Mouse (Mus musculus): ENCODE data around the gene B4galnt1. TPM values are rescaled to one million over a fixed set of nuclear protein-coding genes. Genes with fewer than 3 reads are reported as not detected.

B4galnt1 gene
- total and polyA plus RNA-seq, 3 experiments: 0.98 to 17.5 (median 2.3) TPM

GRCm38 (mm10) chr10:127185506-127185905 is 20.5 kb downstream of the B4galnt1 start:
- H3K36me3 ChIP-seq (replicated peaks in 1 of 2; ENCODE audit: control insufficient read depth in 1 of 2, insufficient read depth in 1 of 2, low read length in 1 of 2): peaks cover 1 to 42% of the 10 kb centered on the region in 2 experiments
- in situ Hi-C loops (cut with MboI; ENCODE audit: low pct_ligation_motif_present, low pct_unique_long_range_greater_than_20kb, low sequenced_read_pairs): no loop called here
- no peak for TF ChIP-seq JUN (IDR thresholded peaks at IDR 0.05; ENCODE audit: insufficient read depth, low read depth, low read length)
- TF ChIP-seq TBP (conservative IDR thresholded peaks at IDR 0.05; ENCODE audit: low read depth, low read length): no peak
- no peak for TF ChIP-seq ZNF384 (IDR thresholded peaks at IDR 0.05; ENCODE audit: low read depth, low read length)
- no peak for TF ChIP-seq BHLHE40 (IDR thresholded peaks at IDR 0.05; ENCODE audit: low read depth, low read length)
- TF ChIP-seq SIN3A (IDR thresholded peaks at IDR 0.05; ENCODE audit: low read length): no peak
- peaks cover 7% of the 10 kb centered on the region for H3K9me3 ChIP-seq (replicated peaks; ENCODE audit: low read length)
- H3K4me1 ChIP-seq (ENCODE audit: control insufficient read depth in 1 of 2, insufficient read depth in 2 of 2): peaks cover 0 to 12% of the 10 kb centered on the region in 2 experiments; a peak in 1 of 4 replicates
- no peak overlapping the region for H3K27ac ChIP-seq (ENCODE audit: insufficient read depth, low read depth)
- no peak overlapping the region for H3K4me2 ChIP-seq (ENCODE audit: insufficient read depth, low read depth, poor library complexity, severe bottlenecking)
- no peak overlapping the region for H3K9ac ChIP-seq (ENCODE audit: insufficient read depth, low read depth)
- no peak overlapping the region for H3K4me3 ChIP-seq (replicated peaks in 1 of 3; ENCODE audit: low read depth in 2 of 3, low read length in 2 of 3, poor library complexity in 1 of 3)
- dilution Hi-C loops (cut with MboI; ENCODE audit: extremely low pct_ligation_motif_present, extremely low pct_unique_long_range_greater_than_20kb, low sequenced_read_pairs): no loop called here
- no peak for DNase-seq (ENCODE audit: extremely low read depth)
- H3K27me3 ChIP-seq (replicated peaks): no peaks in the 10 kb centered on the region
- H3K79me2 ChIP-seq (replicated peaks; ENCODE audit: control insufficient read depth, extremely low read depth, insufficient read depth, poor library complexity, severe bottlenecking): no peaks in the 10 kb centered on the region

GRCm38 (mm10) chr10:127186451-127186850 is 21.4 kb downstream of the B4galnt1 start:
- Histone ChIP-seq H3K79me2 (replicated peaks; ENCODE audit: control insufficient read depth, extremely low read depth, insufficient read depth, poor library complexity, severe bottlenecking) (no peaks in the 10 kb centered on the region), H3K4me2 (ENCODE audit: insufficient read depth, low read depth, poor library complexity, severe bottlenecking) (no peak overlapping the region), H3K36me3 (replicated peaks in 1 of 2; ENCODE audit: control insufficient read depth in 1 of 2, insufficient read depth in 1 of 2, low read length in 1 of 2) (peaks cover 9 to 51% of the 10 kb centered on the region in 2 experiments), H3K9ac (ENCODE audit: insufficient read depth, low read depth) (no peak overlapping the region), H3K4me3 (replicated peaks in 1 of 3; ENCODE audit: low read depth in 2 of 3, low read length in 2 of 3, poor library complexity in 1 of 3) (no peak overlapping the region), H3K27me3 (replicated peaks) (no peaks in the 10 kb centered on the region), H3K4me1 (ENCODE audit: control insufficient read depth in 1 of 2, insufficient read depth in 2 of 2) (peaks cover 0 to 12% of the 10 kb centered on the region in 2 experiments; a peak in 1 of 4 replicates), H3K27ac (ENCODE audit: insufficient read depth, low read depth) (no peak overlapping the region), H3K9me3 (replicated peaks; ENCODE audit: low read length) (peaks cover 7% of the 10 kb centered on the region)
- dilution Hi-C loops (cut with MboI; ENCODE audit: extremely low pct_ligation_motif_present, extremely low pct_unique_long_range_greater_than_20kb, low sequenced_read_pairs): no loop called here
- in situ Hi-C loops (cut with MboI; ENCODE audit: low pct_ligation_motif_present, low pct_unique_long_range_greater_than_20kb, low sequenced_read_pairs): no loop called here
- DNase-seq (ENCODE audit: extremely low read depth): no peak
- TF ChIP-seq BHLHE40 (IDR thresholded peaks at IDR 0.05; ENCODE audit: low read depth, low read length): peak; percentile 15; the same call in 1 of the 2 replicates
- no peak for TF ChIP-seq TBP (conservative IDR thresholded peaks at IDR 0.05; ENCODE audit: low read depth, low read length)
- TF ChIP-seq CTCF (conservative IDR thresholded peaks at IDR 0.05 in 1 of 2, IDR thresholded peaks at IDR 0.05 in 1 of 2; ENCODE audit: low read depth in 2 of 2, low read length in 2 of 2): peak in 1 of 2 experiments; percentile 60; a peak in 2 of 4 replicates
- TF ChIP-seq JUND (conservative IDR thresholded peaks at IDR 0.05; ENCODE audit: low read depth, low read length): no peak
- no peak for TF ChIP-seq KAT2A (IDR thresholded peaks at IDR 0.05; ENCODE audit: insufficient replicate concordance, low read length)
- TF ChIP-seq USF1 (IDR thresholded peaks at IDR 0.05; ENCODE audit: low read depth, low read length): peak; percentile 41; the same call in 1 of the 2 replicates
- TF ChIP-seq MAZ (IDR thresholded peaks at IDR 0.05; ENCODE audit: low read depth, low read length): no peak
- no peak for TF ChIP-seq PAX5 (IDR thresholded peaks at IDR 0.05; ENCODE audit: low read length)
- no peak for TF ChIP-seq ZC3H11A (IDR thresholded peaks at IDR 0.05; ENCODE audit: low read depth, low read length)
- TF ChIP-seq ZNF384 (IDR thresholded peaks at IDR 0.05; ENCODE audit: low read depth, low read length): no peak
- no peak for TF ChIP-seq EP300 (IDR thresholded peaks at IDR 0.05; ENCODE audit: low read length)
- TF ChIP-seq SMC3 (IDR thresholded peaks at IDR 0.05; ENCODE audit: low read depth, low read length): peak; percentile 39
- no peak for TF ChIP-seq HCFC1 (IDR thresholded peaks at IDR 0.05; ENCODE audit: low read depth, low read length)
- TF ChIP-seq MXI1 (IDR thresholded peaks at IDR 0.05; ENCODE audit: low read depth, low read length): no peak
- no peak for TF ChIP-seq SIN3A (IDR thresholded peaks at IDR 0.05; ENCODE audit: low read length)
- no peak for TF ChIP-seq JUN (IDR thresholded peaks at IDR 0.05; ENCODE audit: insufficient read depth, low read depth, low read length)
- no peak for TF ChIP-seq ELF1 (IDR thresholded peaks at IDR 0.05; ENCODE audit: low read depth, low read length)
- TF ChIP-seq CHD2 (IDR thresholded peaks at IDR 0.05; ENCODE audit: low read length): no peak
- TF ChIP-seq E2F4 (IDR thresholded peaks at IDR 0.05; ENCODE audit: insufficient replicate concordance, low read depth, low read length): no peak
- no peak for TF ChIP-seq TCF12 (IDR thresholded peaks at IDR 0.05; ENCODE audit: low read depth, low read length)
- no peak for TF ChIP-seq CHD1 (IDR thresholded peaks at IDR 0.05; ENCODE audit: low read depth, low read length)
- no peak for TF ChIP-seq POLR2A (IDR thresholded peaks at IDR 0.05; ENCODE audit: low read depth, low read length)
- TF ChIP-seq ETS1 (conservative IDR thresholded peaks at IDR 0.05; ENCODE audit: low read depth, low read length): no peak
- TF ChIP-seq MAX (IDR thresholded peaks at IDR 0.05; ENCODE audit: low read length): 0 out of 2 replicates have a peak, but pooled peaks have one; percentile 28
- no peak for TF ChIP-seq ZKSCAN1 (IDR thresholded peaks at IDR 0.05; ENCODE audit: borderline replicate concordance, low read depth, low read length)
- no peak for TF ChIP-seq POLR2AphosphoS2 (IDR thresholded peaks at IDR 0.05; ENCODE audit: low read depth, low read length)
- no peak for TF ChIP-seq IRF4 (IDR thresholded peaks at IDR 0.05; ENCODE audit: low read depth, low read length)
- no peak for TF ChIP-seq NELFE (IDR thresholded peaks at IDR 0.05; ENCODE audit: low read depth, low read length)
- TF ChIP-seq RAD21 (IDR thresholded peaks at IDR 0.05; ENCODE audit: low read depth, low read length): peak; percentile 54
- peak; percentile 46 for TF ChIP-seq USF2 (conservative IDR thresholded peaks at IDR 0.05; ENCODE audit: low read depth, low read length)
- TF ChIP-seq MYC (IDR thresholded peaks at IDR 0.05; ENCODE audit: low read depth, low read length): no peak
- TF ChIP-seq ZMIZ1 (IDR thresholded peaks at IDR 0.05; ENCODE audit: low read depth, low read length): no peak
- no peak for TF ChIP-seq MAFK (IDR thresholded peaks at IDR 0.05; ENCODE audit: insufficient replicate concordance, low read length)

Data from CH12.LX (cell line).